Mouse (Mus musculus) liver, embryonic 18 days (tissue): ENCODE results near the gene Foxi3. TPM values are rescaled to one million over a fixed set of nuclear protein-coding genes. Genes with fewer than 3 reads are reported as not detected.

Source experiments
- polyA plus RNA-seq: library from polyadenylated mRNA; depleted of rRNA; stranded (reverse); fragments of >200 nt; gene quantifications from 2 replicates; pipeline ENCODE4 v1.2.3, GENCODE M21; 2012; rRNA removed

Foxi3 gene
- not detected in 2 replicates for polyA plus RNA-seq

DNA sequence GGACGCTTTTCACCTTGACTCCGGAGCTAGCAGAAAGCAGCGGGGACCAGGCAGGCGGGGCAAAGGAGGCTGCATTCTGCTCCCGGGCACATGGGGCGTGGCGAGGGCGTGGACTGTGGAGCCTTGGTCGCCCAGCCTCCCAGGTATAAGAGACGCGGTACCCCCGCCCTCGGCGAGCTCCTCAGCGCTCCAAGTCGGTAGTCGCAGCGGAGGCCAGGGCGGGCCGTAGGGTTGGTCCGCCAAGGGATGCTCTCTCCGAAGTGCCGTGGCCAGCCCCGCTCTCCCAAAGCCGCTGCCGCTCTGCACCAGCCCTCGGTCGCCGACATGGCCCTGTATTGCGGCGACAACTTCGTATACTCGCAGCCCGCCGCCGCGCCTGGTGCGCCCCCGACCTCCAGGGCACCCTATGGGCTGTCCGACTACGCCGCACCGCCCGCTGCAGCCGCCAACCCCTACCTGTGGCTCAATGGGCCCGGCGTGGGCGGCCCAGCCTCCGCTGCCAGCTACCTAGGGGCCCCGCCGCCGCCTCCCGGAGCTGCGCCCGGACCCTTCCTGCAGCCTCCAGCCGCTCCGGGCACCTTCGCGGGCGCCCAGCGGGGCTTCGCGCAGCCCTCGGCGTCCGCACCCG lies at the start of gene Foxi3:
Gene Foxi3 (plus strand): TSS at position 247 of the 628 bp plus-strand sequence.

DNA sequence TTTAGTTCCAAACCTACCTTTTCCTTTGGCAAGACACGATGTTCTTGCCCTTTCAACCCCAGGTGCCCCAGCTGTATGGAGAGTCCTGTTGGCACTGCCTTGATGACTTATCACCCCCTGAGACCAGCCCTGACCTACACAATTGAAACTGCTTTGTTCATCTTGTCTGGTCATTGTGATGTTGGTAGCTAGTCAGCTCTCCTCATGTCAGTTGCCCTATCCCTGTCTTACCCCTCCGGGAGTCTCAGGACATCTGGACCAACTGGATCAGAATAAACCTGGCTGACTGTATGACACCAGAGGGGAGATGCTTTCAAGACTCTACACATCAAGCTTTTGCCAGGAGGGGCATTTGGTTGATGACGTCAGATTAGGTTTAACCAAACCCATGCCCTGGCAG lies 37.5 kb upstream of the Foxi3 start, which contains the start of gene Tex37:
Gene Tex37 (minus strand): TSS at position 101 of the 400 bp plus-strand sequence.

Other genes starting within 250 kb of the Foxi3 start
- gene Rpia, start 164.3 kb upstream of the Foxi3 start, polyA plus RNA-seq, result 19.3 and 23.1 TPM in 2 replicates
- 5.9 and 6.8 TPM in 2 replicates for gene Eif2ak3, start 112.0 kb upstream of the Foxi3 start, polyA plus RNA-seq
- gene Tex37, start 37.6 kb upstream of the Foxi3 start, polyA plus RNA-seq, result not detected in 2 replicates
- gene Thnsl2, start 187.9 kb downstream of the Foxi3 start, polyA plus RNA-seq, result 20.9 and 28.3 TPM in 2 replicates
- gene Fabp1, start 243.3 kb downstream of the Foxi3 start, polyA plus RNA-seq, result 3,332 and 4,986 TPM in 2 replicates